Mouse (Mus musculus) C2C12 (cell line): Measurements from ENCODE around the gene Cltc. TPM values are rescaled to one million over a fixed set of nuclear protein-coding genes. Genes with fewer than 3 reads are reported as not detected.
"Not testable (repeated sequence)": the region's sequence is repeated elsewhere in the genome, so short reads cannot be mapped to it uniquely, and the experiment has no call there.

ENCODE experiments used
- H3K27me3 ChIP-seq: one replicate; pipeline ENCODE4 v1.6.1; 2011; ENCODE audit not compliant: control insufficient read depth, insufficient read depth, insufficient read length
- H3K36me3 ChIP-seq: one replicate; pipeline ENCODE4 v1.6.1; 2011; ENCODE audit not compliant: control insufficient read depth, insufficient read depth
- H3K4me3 ChIP-seq: one replicate; pipeline ENCODE4 v1.5.1; 2011; ENCODE audit warnings: mild to moderate bottlenecking, control low read depth; ENCODE audit not compliant: poor library complexity, insufficient read depth, severe bottlenecking
- H3K79me2 ChIP-seq: one replicate; pipeline ENCODE4 v1.6.1; 2011; ENCODE audit not compliant: control insufficient read depth, insufficient read depth
- H3K79me3 ChIP-seq: one replicate; pipeline ENCODE4 v1.6.1; 2011; ENCODE audit warnings: low read depth, control low read depth
- H3ac ChIP-seq: one replicate; pipeline ENCODE3; 2011; ENCODE audit warnings: low read depth; ENCODE audit not compliant: control insufficient read depth, insufficient read length
- CEBPB ChIP-seq: IDR thresholded peaks from one replicate; pipeline ENCODE4 v1.6.1; 2011; ENCODE audit warnings: low read depth, mild to moderate bottlenecking, control low read depth, moderate library complexity
- CTCF ChIP-seq: IDR thresholded peaks from one replicate; pipeline ENCODE4 v1.5.1; 2011; ENCODE audit not compliant: control insufficient read depth, insufficient read depth, insufficient read length
- FOSL1 ChIP-seq: IDR thresholded peaks from one replicate; pipeline ENCODE4 v1.8.0; 2011; ENCODE audit warnings: mild to moderate bottlenecking, low read length; ENCODE audit not compliant: poor library complexity, insufficient read depth, severe bottlenecking
- MAX ChIP-seq: IDR thresholded peaks from one replicate; pipeline ENCODE4 v1.6.1; 2011; ENCODE audit warnings: mild to moderate bottlenecking, control low read depth
- MYOD1 ChIP-seq: IDR thresholded peaks from one replicate; pipeline ENCODE4 v1.6.1; 2011; ENCODE audit warnings: low read depth; ENCODE audit not compliant: control insufficient read depth, insufficient read length
- MYOG ChIP-seq: IDR thresholded peaks from one replicate; pipeline ENCODE4 v1.6.1; 2011; ENCODE audit not compliant: control insufficient read depth, insufficient read length; ENCODE audit errors: extremely low read depth
- USF1 ChIP-seq: IDR thresholded peaks from one replicate; pipeline ENCODE4 v1.6.1; 2011; ENCODE audit warnings: low read depth, mild to moderate bottlenecking, control low read depth, moderate library complexity
- long read RNA-seq, 2 experiments: library from polyadenylated mRNA; unstranded; transcript quantifications; one replicate each; pipeline ENCODE4 v2.0.0; 2019 to 2020
- polyA plus RNA-seq: library from polyadenylated mRNA; unstranded; fragments of >200 nt; fragmentation: generic; extraction: Trizol; gene quantifications from one replicate; pipeline ENCODE4 v1.2.1, GENCODE M21; 2012; ENCODE audit warnings: missing spikeins

The Cltc gene
- 65.1 TPM for polyA plus RNA-seq
- long read RNA-seq, experiment 1, partial matches to known transcripts: 19 of 44 reads
- long read RNA-seq, experiment 1, other reads (novel, unspliced or antisense): 25 of 44 reads
- long read RNA-seq, experiment 2, full-length matches to known transcripts: 408 of 510 reads
- long read RNA-seq, experiment 2, partial matches to known transcripts: 61 of 510 reads
- long read RNA-seq, experiment 2, other reads (novel, unspliced or antisense): 41 of 510 reads

DNA sequence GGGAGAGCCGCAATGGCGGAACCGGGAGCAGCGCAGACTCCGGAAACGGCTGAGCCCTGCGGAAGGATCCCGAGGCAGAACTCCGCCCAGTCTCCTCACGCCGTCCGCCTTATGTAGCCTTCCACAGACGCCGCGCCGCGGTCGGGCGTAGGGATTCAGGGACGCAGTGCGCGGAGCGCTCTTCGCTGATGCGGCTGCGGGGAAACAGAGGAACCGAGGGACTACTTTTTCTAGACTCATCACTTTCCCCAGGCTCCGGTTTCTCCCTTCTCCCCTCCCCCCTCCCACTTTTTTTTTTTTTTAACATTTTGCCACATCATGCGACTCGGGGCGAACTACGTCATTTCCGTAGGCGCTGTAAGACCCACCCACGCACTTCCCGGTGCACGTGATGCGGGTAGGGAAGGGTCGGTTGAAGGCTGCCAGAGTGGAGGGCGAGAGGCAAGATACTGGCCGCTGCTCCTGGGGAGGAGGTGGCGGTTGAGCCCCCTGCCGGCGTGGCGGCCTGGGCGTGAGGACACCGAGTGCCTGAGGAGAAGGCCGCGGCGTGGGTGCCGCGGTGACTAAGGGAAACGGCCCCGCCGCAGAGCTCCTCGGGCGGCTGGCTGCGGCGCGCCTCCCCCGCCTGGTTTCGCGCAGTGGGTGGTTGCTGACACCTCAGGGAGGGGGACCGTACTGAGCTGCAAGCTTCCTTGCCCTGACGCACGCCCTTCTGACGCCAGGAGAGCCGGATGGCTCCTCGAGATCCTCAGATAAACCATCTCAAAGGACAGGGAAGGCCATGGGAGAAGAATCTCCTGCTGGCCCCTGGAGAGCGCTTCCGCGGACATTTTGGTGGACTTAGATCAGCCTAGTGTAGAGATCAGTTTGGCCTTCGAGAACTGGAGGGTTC lies at the start of gene Cltc:
TSS of gene Cltc (minus strand) at position 86 of the 892 bp plus-strand sequence.
- TF ChIP-seq MYOG (no peak), CTCF (peak; percentile 70), MYOD1 (no peak), FOSL1 (peak; percentile 38), CEBPB (no peak), USF1 (peak; percentile 94), MAX (peak; percentile 91)
- H3ac ChIP-seq: peak within 1 kb of the TSS; percentile 91
- H3K4me3 ChIP-seq: peak within 1 kb of the TSS; percentile 100
- peaks cover 62% of the 10 kb centered on the region for H3K79me2 ChIP-seq
- no peaks in the 10 kb centered on the region for H3K27me3 ChIP-seq
- peaks cover 45% of the 10 kb centered on the region for H3K79me3 ChIP-seq
- peaks cover 24% of the 10 kb centered on the region for H3K36me3 ChIP-seq

DNA sequence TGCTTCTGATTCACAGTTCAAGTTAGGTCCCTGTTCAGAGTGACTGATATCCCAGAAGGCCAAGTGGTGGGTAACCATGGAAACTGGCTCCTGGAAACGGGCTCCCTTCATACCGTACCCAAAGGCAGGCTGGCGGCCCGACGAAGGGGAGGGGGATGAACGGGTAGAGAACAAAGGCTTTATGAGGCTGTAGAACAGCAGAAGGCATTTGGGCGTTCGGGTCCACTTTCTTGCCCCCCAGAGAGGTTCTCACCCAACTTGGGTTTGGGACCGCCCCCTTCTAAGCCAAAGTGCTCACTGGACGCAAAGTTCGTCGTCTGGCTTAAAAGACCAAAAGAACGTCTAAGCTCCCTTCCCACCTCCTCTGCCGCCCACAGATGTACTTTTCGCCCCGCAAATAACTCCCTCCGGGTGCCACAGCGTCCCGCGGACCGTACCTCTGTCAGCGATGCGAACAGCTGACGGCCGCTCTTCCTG lies 49.7 kb upstream of the Cltc start:
- Histone ChIP-seq H3K36me3 (peaks cover 13% of the 10 kb centered on the region), H3K79me2 (peaks cover 11% of the 10 kb centered on the region), H3K4me3 (peak overlapping the region; percentile 95), H3ac (peak overlapping the region; percentile 64), H3K27me3 (no peaks in the 10 kb centered on the region), H3K79me3 (no peaks in the 10 kb centered on the region)
- no peak for TF ChIP-seq MYOG
- TF ChIP-seq CEBPB: no peak
- TF ChIP-seq USF1: no peak
- no peak for TF ChIP-seq CTCF
- TF ChIP-seq MAX: no peak
- no peak for TF ChIP-seq FOSL1
- TF ChIP-seq MYOD1: no peak

DNA sequence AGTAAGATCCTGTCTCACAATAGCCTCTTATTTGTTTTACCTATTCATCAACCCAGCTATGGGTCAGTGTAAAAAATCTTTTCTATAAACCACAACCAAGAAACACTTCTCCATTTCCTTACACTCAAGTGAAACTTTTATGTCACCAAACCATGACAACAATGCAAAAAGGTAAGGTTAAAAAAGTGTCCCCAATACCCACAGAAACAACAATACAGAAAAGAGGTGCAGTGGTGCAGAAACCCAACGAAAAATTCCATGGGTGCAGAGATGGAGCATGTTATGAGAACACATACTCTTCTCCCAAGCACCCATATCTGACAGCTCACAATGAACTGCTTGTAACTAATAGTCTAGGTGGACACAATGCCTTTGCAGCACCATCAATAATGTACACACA lies 36.8 kb upstream of the Cltc start:
- Histone ChIP-seq H3K79me2 (no peaks in the 10 kb centered on the region), H3K4me3 (no peak overlapping the region), H3K79me3 (no peaks in the 10 kb centered on the region), H3K27me3 (no peaks in the 10 kb centered on the region), H3ac (no peak overlapping the region), H3K36me3 (peaks cover 28% of the 10 kb centered on the region)
- no peak for TF ChIP-seq CTCF
- no peak for TF ChIP-seq MYOD1
- no peak for TF ChIP-seq FOSL1
- TF ChIP-seq MAX: no peak
- TF ChIP-seq CEBPB: no peak
- TF ChIP-seq USF1: no peak
- TF ChIP-seq MYOG: no peak

DNA sequence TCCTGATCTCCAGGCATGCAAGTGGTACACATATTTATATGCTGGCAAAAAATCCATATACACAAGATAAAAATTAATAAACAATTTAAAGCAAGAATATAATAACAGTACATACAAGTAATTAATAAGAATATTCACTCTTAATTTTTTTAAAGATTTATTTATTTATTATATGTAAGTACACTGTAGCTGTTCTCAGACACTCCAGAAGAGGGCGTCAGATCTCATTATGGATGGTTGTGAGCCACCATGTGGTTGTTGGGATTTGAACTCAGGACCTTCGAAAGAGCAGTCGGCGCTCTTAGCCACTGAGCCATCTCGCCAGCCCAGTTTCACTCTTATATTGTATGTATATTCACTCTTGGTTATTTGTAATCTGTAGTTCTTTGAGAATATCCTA lies 30.1 kb upstream of the Cltc start:
- peaks cover 35% of the 10 kb centered on the region for H3K36me3 ChIP-seq
- H3K27me3 ChIP-seq, H3ac ChIP-seq, H3K79me2 ChIP-seq, H3K79me3 ChIP-seq, H3K4me3 ChIP-seq: not testable (repeated sequence)

DNA sequence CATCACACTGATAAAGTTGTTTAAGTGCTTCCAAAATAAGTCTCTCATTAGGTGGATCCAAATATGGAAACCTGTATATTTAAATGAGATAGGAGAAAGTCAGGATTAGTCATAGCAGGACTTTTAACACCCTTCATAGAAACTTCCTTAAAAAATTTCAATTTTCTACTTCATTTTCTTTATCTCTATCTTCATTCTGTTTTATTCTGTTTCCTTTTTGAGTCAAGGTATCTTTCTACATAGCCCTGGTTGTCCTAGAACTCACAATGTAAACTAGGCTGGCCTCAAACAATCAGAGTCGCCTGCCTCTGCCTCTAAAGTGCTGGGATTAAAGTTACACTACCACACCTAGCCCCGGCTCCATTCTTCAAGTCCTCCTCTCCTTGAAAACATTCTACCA lies 28.4 kb upstream of the Cltc start:
- Histone ChIP-seq H3K36me3 (peaks cover 34% of the 10 kb centered on the region), H3ac (no peak overlapping the region), H3K4me3 (no peak overlapping the region), H3K79me3 (no peaks in the 10 kb centered on the region), H3K79me2 (no peaks in the 10 kb centered on the region), H3K27me3 (no peaks in the 10 kb centered on the region)
- TF ChIP-seq USF1 (no peak), MYOG (no peak), FOSL1 (no peak), CTCF (no peak), MAX (no peak), MYOD1 (no peak), CEBPB (no peak)
